Mouse (Mus musculus) limb, embryonic 11.5 days (tissue): ENCODE results near the gene 3830406C13Rik. TPM values are rescaled to one million over a fixed set of nuclear protein-coding genes. Genes with fewer than 3 reads are reported as not detected.
A peak's percentile ranks its signal among the peaks of the same experiment; 100 is the strongest.
"Not testable (repeated sequence)": the region's sequence is repeated elsewhere in the genome, so short reads cannot be mapped to it uniquely, and the experiment has no call there.

ENCODE experiments used
- ATAC-seq: fragments of 200-750 bp; cut with Nextera tagmentation; 2 replicates; pipeline ENCODE4 v1.8.0; 2017; ENCODE audit warnings: low read depth; ENCODE audit not compliant: insufficient number of reproducible peaks, low FRiP score, low TSS enrichment
- DNase-seq: peaks from one replicate; pipeline ENCODE4 v3.0.0-alpha.2; 2015; ENCODE audit warnings: low spot score
- H3K27ac ChIP-seq: fragments of 300-500 bp; sonication (generic); replicated peaks from 2 replicates; pipeline ENCODE4 v1.5.1; 2014; ENCODE audit warnings: low read depth, mild to moderate bottlenecking, low read length
- H3K27me3 ChIP-seq: fragments of 300-500 bp; sonication (generic); 2 replicates; pipeline ENCODE4 v1.6.1; 2014; ENCODE audit warnings: mild to moderate bottlenecking, low read length, mixed read lengths; ENCODE audit not compliant: control insufficient read depth, insufficient read depth
- H3K36me3 ChIP-seq: fragments of 300-500 bp; sonication (generic); 2 replicates; pipeline ENCODE4 v1.6.1; 2014; ENCODE audit warnings: mild to moderate bottlenecking, low read length, moderate library complexity, mixed read lengths; ENCODE audit not compliant: control insufficient read depth, insufficient read depth
- H3K4me1 ChIP-seq: fragments of 300-500 bp; sonication (generic); 2 replicates; pipeline ENCODE4 v1.6.1; 2014; ENCODE audit warnings: low read length, mixed read lengths; ENCODE audit not compliant: control insufficient read depth, insufficient read depth
- H3K4me2 ChIP-seq: fragments of 300-500 bp; sonication (generic); 2 replicates; pipeline ENCODE4 v1.6.1; 2014; ENCODE audit warnings: low read depth, mild to moderate bottlenecking, moderate library complexity; ENCODE audit not compliant: severe bottlenecking
- H3K4me3 ChIP-seq: fragments of 300-500 bp; sonication (generic); 2 replicates; pipeline ENCODE4 v1.5.1; 2014; ENCODE audit warnings: low read depth, low read length
- H3K9ac ChIP-seq: fragments of 300-500 bp; sonication (generic); 2 replicates; pipeline ENCODE4 v1.6.1; 2014; ENCODE audit warnings: mild to moderate bottlenecking, low read length
- H3K9me3 ChIP-seq: fragments of 300-500 bp; sonication (generic); 2 replicates; pipeline ENCODE4 v1.6.1; 2016; ENCODE audit warnings: low read length; ENCODE audit not compliant: control insufficient read depth
- WGBS: fragments of 180-500 bp; shearing (Covaris S2); extraction: QIAGEN DNeasy Blood & Tissue Kit; methylation state at CpG from one replicate; pipeline ENCODE4 v1.1.7; 2014; 5-methylcytosine and 5-hydroxymethylcytosine counted together
- polyA plus RNA-seq: library from polyadenylated mRNA; unstranded; fragments of >200 nt; fragmentation: Nextera tagmentation; extraction: Ambion mirVana; gene quantifications from 2 replicates; pipeline ENCODE4 v1.2.1, GENCODE M21; 2014

The 3830406C13Rik gene
- 25.1 and 25.6 TPM in 2 replicates for polyA plus RNA-seq

GRCm38 (mm10) chr14:12284141-12284912, at the start of gene 3830406C13Rik:
Gene 3830406C13Rik, plus strand, starts transcription at chr14:12284173.
- no peaks in the 10 kb centered on the region for H3K9me3 ChIP-seq
- peak within 1 kb of the TSS; percentile 91 for H3K27ac ChIP-seq
- H3K4me2 ChIP-seq: peak within 1 kb of the TSS; percentile 81
- ATAC-seq: peak; percentile 98
- under 1% methylated on average over 48 of the region's 48 CpGs for WGBS
- H3K4me3 ChIP-seq: peak within 1 kb of the TSS; percentile 53
- H3K27me3 ChIP-seq: no peaks in the 10 kb centered on the region
- no peaks in the 10 kb centered on the region for H3K4me1 ChIP-seq
- peak within 1 kb of the TSS; percentile 93 for H3K9ac ChIP-seq
- peak; percentile 92 for DNase-seq
- no peaks in the 10 kb centered on the region for H3K36me3 ChIP-seq

- ATAC-seq: no peak
- no peak overlapping the region for H3K27ac ChIP-seq
- no peak overlapping the region for H3K4me3 ChIP-seq
- no peaks in the 10 kb centered on the region for H3K9me3 ChIP-seq
- H3K4me1 ChIP-seq: no peaks in the 10 kb centered on the region
- no peaks in the 10 kb centered on the region for H3K27me3 ChIP-seq
- WGBS: 80% methylated on average over 4 of the region's 4 CpGs
- H3K9ac ChIP-seq: no peak overlapping the region
- no peak for DNase-seq
- no peak overlapping the region for H3K4me2 ChIP-seq
- no peaks in the 10 kb centered on the region for H3K36me3 ChIP-seq
Measured at GRCm38 (mm10) chr14:12243726-12244125, 40.2 kb upstream of the 3830406C13Rik start.

GRCm38 (mm10) chr14:12276031-12276430, 7.9 kb upstream of the 3830406C13Rik start:
- DNase-seq (no peak), ATAC-seq (no peak)
- WGBS: 67% methylated on average over 3 of the region's 3 CpGs
- Histone ChIP-seq H3K4me3 (no peak overlapping the region), H3K4me2 (no peak overlapping the region), H3K36me3 (no peaks in the 10 kb centered on the region), H3K9me3 (no peaks in the 10 kb centered on the region), H3K27ac (no peak overlapping the region), H3K9ac (no peak overlapping the region), H3K27me3 (no peaks in the 10 kb centered on the region), H3K4me1 (no peaks in the 10 kb centered on the region)

- Histone ChIP-seq H3K9ac (peak within 1 kb of the TSS; percentile 93), H3K4me3 (peak within 1 kb of the TSS; percentile 53), H3K9me3 (no peaks in the 10 kb centered on the region), H3K4me2 (peak within 1 kb of the TSS; percentile 81), H3K4me1 (no peaks in the 10 kb centered on the region), H3K27ac (peak within 1 kb of the TSS; percentile 91), H3K27me3 (no peaks in the 10 kb centered on the region), H3K36me3 (no peaks in the 10 kb centered on the region)
- 77% methylated on average over 6 of the region's 6 CpGs for WGBS
- ATAC-seq: no peak
- DNase-seq: no peak
Measured at GRCm38 (mm10) chr14:12283641-12284040, 332 bp upstream of the 3830406C13Rik start, which contains the start of gene Gm49355. Gene Gm49355, plus strand, starts transcription at chr14:12283976.

GRCm38 (mm10) chr14:12289747-12290146, 5.8 kb downstream of the 3830406C13Rik start:
- not testable (repeated sequence) for H3K4me3 ChIP-seq, H3K9me3 ChIP-seq, H3K27me3 ChIP-seq, H3K36me3 ChIP-seq, DNase-seq, H3K4me1 ChIP-seq, H3K4me2 ChIP-seq, H3K27ac ChIP-seq, H3K9ac ChIP-seq, ATAC-seq

GRCm38 (mm10) chr14:12296391-12296790, 12.4 kb downstream of the 3830406C13Rik start:
- no peaks in the 10 kb centered on the region for H3K9me3 ChIP-seq
- WGBS: 95% methylated on average over 7 of the region's 7 CpGs
- no peak overlapping the region for H3K4me2 ChIP-seq
- H3K36me3 ChIP-seq: no peaks in the 10 kb centered on the region
- H3K27ac ChIP-seq: no peak overlapping the region
- H3K4me1 ChIP-seq: no peaks in the 10 kb centered on the region
- H3K4me3 ChIP-seq: no peak overlapping the region
- ATAC-seq (no peak), DNase-seq (no peak)
- no peak overlapping the region for H3K9ac ChIP-seq
- no peaks in the 10 kb centered on the region for H3K27me3 ChIP-seq

- DNase-seq: no peak
- H3K27me3 ChIP-seq: no peaks in the 10 kb centered on the region
- no peak overlapping the region for H3K9ac ChIP-seq
- no peak overlapping the region for H3K4me2 ChIP-seq
- no peak for ATAC-seq
- H3K9me3 ChIP-seq: no peaks in the 10 kb centered on the region
- H3K36me3 ChIP-seq: no peaks in the 10 kb centered on the region
- no peaks in the 10 kb centered on the region for H3K4me1 ChIP-seq
- no peak overlapping the region for H3K27ac ChIP-seq
- H3K4me3 ChIP-seq: no peak overlapping the region
Measured at GRCm38 (mm10) chr14:12299171-12299570, 15.2 kb downstream of the 3830406C13Rik start.

GRCm38 (mm10) chr14:12299654-12300053, 15.7 kb downstream of the 3830406C13Rik start:
- Histone ChIP-seq H3K4me1 (no peaks in the 10 kb centered on the region), H3K36me3 (no peaks in the 10 kb centered on the region), H3K9ac (no peak overlapping the region), H3K27me3 (no peaks in the 10 kb centered on the region), H3K4me3 (no peak overlapping the region), H3K9me3 (no peaks in the 10 kb centered on the region), H3K4me2 (no peak overlapping the region), H3K27ac (no peak overlapping the region)
- DNase-seq: no peak
- ATAC-seq: no peak
- WGBS: 88% methylated on average over 6 of the region's 6 CpGs
